Mouse (Mus musculus): ENCODE measurements around the gene Prkcz. TPM values are rescaled to one million over a fixed set of nuclear protein-coding genes. Genes with fewer than 3 reads are reported as not detected.

Gene Prkcz
- total RNA-seq, 2 experiments from 2014 or later: 5.3 to 6.9 TPM

GRCm38 (mm10) chr4:155245770-155246492 is 115.2 kb downstream of the Prkcz start:
- no peak for DNase-seq

GRCm38 (mm10) chr4:155243233-155243632 is 117.9 kb downstream of the Prkcz start:
- DNase-seq: no peak

- DNase-seq: no peak
Measured at GRCm38 (mm10) chr4:155242292-155242691, 118.9 kb downstream of the Prkcz start.

- no peak for DNase-seq
Measured at GRCm38 (mm10) chr4:155241789-155242188, 119.4 kb downstream of the Prkcz start.

- DNase-seq: no peak
Measured at GRCm38 (mm10) chr4:155239494-155239893, 121.7 kb downstream of the Prkcz start.

DNA sequence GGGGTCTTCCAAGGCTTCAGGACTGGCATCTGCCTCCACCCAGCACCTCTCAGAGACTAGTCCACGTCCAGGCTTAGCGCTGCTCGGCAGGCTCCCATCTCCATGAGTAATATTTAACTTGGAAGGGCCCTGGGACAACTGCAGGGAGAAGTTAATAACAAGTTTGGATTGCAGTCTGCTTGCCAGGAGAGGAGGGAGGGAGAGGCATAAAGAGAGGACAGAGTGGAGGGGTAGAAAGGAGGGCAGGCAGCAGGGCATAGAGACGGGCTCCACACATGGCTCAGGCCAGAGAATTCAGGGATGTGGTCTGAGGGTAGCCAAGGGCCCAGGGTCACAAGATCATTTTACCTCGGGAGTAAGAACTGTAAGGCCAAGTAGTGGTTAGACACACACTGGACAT is 122.9 kb downstream of the Prkcz start:
- DNase-seq: peak; percentile 40

- DNase-seq: no peak
Measured at GRCm38 (mm10) chr4:155236737-155237385, 124.3 kb downstream of the Prkcz start.

DNA sequence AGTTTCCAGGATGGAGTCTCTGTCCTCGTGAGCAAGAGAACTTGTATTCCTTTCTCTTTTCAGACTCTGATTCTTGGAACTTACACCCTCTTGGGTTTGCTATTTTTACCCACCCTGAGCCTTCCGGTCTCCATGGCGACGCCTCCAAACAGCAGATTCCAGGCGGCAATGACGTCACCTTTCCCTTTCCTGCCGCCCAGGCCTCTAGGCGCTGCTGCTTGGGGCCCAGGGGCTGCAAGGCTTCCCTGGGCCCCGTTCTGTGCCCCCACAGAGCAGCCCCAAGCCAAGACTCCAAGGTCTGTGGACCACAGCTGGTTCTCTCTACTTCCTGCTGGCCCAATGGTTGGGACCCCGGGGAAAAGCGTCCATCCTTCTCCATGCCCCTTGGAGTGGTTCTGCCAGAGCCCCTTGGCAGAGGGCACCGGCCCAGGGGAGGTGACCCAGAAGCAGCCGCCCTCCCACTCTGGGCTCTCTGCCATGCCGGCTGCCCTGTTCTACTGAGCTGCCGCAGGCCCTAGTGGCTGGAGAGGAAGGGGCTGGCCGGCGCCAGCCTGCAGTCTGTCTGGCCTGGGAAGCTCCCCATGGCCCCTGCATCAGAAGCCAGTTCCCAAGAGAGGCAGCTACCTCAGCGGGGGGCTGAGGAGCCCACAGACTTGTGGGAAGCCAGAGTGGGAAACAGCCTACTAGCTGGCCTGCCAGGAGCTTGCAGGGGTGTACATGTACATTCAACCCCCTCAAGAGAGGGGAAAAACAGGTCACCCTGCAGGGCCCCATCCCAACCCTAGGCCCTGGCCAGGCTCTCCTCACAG is 125.6 kb downstream of the Prkcz start:
- DNase-seq: peak; percentile 89

DNA sequence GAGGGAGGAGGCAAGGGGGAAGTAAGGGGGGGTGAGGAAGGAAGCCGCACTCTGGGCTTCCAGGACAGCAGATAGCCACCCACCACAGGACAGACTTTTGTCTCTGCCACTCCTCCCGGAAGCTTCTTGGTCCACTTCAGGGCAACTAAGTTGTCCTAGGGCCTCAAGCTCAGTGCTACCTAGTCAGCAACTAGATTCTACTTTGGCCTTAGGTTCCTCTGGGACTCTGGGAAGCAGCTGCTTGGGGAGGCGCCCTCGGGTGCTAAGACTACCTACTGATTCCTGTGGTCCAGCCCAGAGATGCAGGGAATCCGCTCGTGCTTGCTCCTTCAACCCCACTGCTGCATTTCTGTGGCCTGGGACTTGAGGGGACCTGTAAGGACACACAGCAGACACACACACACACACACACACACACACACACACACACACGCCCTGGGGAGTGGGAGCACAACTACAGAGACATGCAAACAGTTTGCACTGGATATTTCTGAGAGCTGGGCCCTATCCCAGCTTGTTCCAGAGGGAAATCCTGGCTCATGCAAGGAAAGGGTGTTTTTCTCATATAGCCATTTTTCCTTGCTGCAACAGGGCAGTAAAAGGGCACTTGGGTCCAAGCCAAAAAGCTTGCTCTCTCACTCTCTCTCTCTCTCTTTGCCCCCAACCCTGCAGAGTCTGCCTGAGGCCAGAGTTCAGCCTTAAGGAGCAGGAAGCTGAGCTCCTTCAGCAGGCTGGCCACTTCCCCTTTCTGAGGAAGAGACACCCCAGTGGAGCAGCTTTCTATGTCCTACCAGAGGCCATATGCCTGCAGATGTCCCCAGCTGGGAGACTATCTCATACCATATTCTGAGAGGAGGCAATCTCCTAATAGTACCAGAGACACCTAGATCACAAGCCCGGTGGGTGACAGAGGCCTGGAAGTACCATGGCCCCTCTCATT is 126.5 kb downstream of the Prkcz start:
- DNase-seq: peak; percentile 55

DNA sequence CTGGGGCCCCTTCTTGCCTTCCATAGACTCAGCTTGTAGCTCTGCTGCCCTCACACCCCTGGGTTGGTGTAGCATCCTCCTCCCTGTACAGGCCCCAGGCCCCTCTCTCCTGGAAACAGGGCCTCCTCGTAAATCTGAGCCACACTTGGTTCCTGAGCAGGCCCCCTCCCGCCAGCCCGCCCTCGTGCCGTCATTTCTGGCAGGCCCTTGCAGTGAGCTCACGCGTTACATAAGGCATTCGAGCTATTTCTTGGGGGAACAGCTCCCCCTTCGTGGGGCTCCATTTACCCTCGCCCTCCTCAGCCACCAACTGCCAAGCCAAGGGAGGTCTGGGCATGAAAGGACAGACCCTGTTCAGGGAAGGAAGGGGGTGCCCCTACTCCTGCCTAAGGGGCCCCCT is 127.3 kb downstream of the Prkcz start:
- peak; percentile 80 for DNase-seq

DNA sequence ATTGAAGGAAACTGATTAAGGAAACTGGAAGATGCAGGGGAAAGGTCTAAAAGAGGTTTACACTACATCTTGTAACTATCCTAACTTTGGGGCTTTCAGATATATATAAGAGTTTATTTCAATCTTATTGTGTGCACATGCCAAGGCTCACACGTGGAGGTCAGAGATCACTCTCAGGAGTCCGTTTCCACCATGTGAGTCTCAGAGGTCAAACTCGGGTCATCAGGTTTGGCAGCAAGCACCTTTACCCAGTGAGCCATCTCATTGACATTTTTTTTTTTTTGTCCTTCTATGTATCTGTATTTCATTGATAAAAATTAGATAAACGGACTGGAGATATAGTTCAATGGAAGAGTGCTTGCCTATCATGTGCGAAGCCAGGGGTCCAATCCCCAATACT is 132.7 kb downstream of the Prkcz start:
- DNase-seq: no peak

- no peak for DNase-seq
Measured at GRCm38 (mm10) chr4:155227986-155228385, 133.2 kb downstream of the Prkcz start.

DNA sequence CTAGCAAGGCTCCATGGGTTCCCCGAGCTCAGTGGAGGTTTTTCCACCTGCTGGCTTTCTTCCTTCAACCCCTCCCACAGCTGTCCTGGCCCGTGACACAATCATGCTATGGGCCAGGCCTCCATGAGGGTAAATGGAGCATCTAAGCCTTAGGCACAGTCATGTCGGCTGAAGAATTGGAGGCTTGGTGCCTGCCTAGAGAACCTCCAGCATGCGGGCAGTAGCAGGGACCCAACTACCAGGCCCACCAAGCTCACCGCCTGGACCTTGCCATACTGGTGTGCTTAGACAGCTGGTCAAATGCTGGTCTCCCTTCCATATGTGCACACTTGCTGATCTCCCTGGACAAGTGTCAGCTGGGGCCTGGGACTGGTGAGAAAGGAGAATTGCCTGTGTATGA is 135.2 kb downstream of the Prkcz start:
- DNase-seq: no peak

- DNase-seq: no peak
Measured at GRCm38 (mm10) chr4:155223594-155224528, 137.3 kb downstream of the Prkcz start.

DNA sequence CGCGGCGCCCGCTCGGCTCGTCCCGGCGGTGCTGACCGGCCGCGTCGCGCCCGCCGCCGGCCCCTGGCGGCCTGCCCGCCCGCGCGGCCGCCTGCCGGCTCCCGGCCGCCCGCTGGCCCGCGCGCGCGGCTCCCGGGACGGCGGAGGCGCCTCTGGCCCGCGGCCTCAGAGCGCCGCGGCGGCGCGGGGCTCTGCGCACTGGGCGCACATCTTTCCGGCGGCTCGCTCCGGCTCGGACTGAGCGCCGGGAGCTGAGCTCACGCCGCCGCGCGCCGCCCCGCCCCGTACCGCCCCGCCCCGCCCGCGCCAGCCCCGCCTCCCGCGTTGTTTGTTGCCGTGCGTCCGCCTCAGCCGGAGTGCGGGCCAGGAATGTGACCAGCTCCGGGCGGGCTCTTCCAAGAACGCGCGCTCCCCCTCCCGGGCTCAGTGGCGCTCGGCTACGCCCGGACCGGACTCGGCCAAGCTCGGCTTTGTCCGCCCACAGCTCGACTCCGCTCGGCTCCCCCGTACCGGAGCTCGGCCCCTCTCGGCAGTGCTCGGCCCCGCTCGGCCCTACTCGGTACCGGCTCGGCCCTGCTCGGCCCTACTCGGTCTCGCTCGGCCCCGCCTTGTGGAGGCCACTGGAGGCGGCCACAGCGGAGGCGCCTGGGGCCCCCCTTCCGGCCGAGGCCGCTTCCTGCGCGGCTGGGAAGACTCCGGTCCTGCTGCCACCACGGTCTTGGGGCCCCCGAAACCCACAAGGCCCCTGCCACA is 138.1 kb downstream of the Prkcz start:
- DNase-seq: peak; percentile 100

- DNase-seq: no peak
Measured at GRCm38 (mm10) chr4:155222552-155222840, 138.7 kb downstream of the Prkcz start, which contains the start of gene Ski. Gene Ski, minus strand, starts transcription at chr4:155222592.

DNA sequence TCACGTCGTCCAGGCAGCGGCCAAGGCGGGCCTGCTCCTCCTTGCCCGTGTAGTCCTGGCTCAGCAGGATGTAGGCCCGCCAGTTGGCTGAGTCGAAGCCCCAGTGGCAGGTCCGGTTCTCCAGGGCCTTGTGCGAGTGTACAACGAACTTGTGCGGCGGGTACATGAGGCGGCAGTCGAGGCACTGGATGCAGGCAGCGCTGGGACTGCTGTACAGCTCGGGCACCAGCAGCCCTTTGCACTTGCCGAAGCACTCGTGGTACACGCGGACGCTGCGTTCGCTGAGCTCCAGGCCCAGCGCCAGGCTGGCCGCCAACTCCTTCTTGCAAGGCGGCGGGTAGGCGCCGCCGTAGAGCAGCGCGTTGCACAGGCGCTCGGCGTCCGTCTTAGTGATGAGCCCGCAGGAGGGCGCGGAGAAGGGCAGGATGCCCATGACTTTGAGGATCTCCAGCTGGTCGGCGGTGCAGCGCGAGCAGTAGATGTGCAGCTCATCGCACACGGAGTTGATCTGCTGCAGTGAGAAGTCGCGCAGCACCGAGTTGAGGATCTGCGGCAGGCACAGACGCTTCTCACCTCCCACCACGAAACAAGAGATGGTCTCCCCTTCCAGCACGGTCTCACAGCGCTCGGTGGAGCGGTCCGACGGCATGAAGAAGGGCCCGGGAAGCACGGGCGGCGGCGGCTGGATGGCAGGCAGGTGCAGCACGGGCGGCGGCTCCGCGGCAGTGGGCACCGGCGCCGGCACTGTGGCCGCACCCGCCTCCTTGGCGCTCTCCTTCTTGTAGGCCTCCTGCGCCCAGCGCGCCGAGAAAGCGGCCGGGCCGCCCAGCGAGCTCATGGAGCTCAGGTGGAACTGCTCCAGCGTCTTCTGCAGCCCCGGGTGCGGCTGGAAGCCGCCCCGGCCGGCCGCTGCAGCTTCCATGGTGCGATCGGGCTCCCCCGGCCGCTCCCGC is 139.3 kb downstream of the Prkcz start:
- peak; percentile 80 for DNase-seq

DNA sequence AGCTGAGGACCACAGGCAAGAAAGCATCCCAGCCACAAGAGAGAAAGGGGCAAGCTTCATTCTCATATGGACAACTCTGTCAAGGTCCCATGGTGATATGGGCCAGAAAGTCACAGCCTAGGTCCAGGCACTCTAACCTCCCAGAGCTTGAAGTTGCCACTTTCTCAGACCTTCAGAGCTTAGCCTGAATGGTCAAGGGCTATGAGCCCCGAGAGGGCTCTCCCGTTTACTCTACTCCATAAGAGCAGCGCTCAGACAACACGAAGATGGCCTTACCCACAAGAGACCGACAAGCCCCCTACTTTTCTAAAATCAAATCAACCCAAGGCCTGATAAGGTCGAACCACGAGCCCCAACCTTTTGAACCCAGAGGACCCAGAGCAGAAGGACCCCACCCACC is 140.1 kb downstream of the Prkcz start:
- DNase-seq: no peak

Data from adrenal gland, postnatal 10 days (tissue).